Mouse (Mus musculus) ovary, adult 18-20 months (tissue): Measurements from ENCODE around the gene Gucy2d.

ENCODE experiments used
- DNase-seq: peaks from one replicate; pipeline ENCODE4 v3.0.0; 2022; ENCODE audit warnings: low spot score, mixed read lengths

Gucy2d gene

DNA sequence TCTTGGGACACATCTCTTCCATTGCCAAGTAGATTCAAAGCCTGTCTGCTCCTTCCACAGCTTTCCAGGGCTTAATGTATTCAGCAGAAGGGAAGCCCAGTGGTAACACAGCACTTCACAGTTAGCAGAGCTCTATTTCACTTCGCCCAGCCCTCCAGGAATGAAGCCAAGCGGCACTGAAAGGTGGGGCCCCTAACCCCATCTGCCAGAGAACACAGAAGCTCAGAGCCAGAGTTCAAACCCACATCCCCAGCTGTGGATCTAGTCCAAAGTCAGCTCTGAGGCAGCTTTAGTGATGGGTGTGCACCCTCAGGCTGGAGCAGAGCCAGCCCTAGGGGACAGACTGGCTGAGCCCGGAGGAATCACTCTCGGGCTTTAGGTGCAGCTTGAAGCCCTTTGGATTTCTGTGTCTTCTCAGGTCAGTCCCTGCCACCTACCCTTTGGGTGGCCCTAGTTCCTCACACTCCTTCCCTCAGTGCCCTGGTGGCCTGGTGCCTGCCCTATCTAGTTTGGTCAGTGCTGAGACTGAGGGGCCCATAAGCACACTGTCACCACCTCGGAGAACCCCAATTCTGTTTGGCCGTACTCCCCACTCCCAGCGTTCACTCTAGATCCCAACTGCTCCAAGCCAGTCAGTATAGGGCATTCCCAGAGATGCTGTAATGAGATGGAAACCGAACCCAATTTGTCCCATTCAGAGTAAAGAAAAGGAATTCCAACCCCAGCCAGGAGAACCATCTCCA, 83.0 kb downstream of the Gucy2d start:
- no peak for DNase-seq

DNA sequence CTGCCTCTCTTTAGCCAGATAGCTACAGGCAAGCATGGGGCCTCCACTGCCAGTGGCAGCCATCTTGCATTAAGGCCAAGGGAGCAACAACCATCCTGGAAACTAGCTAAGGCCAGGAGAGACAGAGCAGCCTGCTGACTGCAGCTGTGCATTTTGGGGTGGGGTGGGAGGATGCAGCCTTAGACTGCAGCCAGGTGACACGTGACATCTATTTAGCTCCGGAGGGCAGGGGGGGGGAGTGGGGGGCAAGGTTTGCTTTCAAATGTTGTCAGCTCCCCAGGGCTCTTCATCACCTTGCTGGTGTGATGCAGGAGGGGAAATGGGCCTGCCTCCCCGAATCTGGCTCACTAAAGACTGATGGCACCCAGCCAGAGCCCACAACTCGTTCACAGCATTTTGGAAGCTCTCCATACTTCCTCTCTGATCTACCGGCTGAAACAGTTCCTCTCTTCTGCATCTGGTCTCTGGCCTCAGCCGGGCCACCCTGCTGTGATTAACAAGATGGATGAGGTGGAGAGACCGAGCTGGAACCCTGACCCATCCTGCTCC, 83.7 kb downstream of the Gucy2d start:
- no peak for DNase-seq

- DNase-seq, result no peak
Observed at GRCm38 (mm10) chr7:98524401-98524800, 84.2 kb downstream of the Gucy2d start.

GRCm38 (mm10) chr7:98524869-98525699, 84.9 kb downstream of the Gucy2d start:
- DNase-seq, result no peak
